Mouse (Mus musculus): ENCODE data around the gene Ciao2b. TPM values are rescaled to one million over a fixed set of nuclear protein-coding genes. Genes with fewer than 3 reads are reported as not detected.
A peak's percentile ranks its signal among the peaks of the same experiment; 100 is the strongest.
"Not testable (repeated sequence)": the region's sequence is repeated elsewhere in the genome, so short reads cannot be mapped to it uniquely, and the experiment has no call there.

The Ciao2b gene
- total RNA-seq (2021) (10 to 100 TPM; 63.9 to 66.9 TPM), polyA plus RNA-seq (2012; rRNA removed) (51.6 and 58.1 TPM in 2 replicates)
- long read RNA-seq, transcript Ciao2b-203 (5 exons, 918 nt), result major isoform, 40 of 41 reads
- long read RNA-seq, partial matches to known transcripts, result 0 of 41 reads
- long read RNA-seq, other reads (novel, unspliced or antisense), result 1 of 41 reads

GRCm38 (mm10) chr8:104641426-104642323 lies at the start of gene Ciao2b:
Gene Ciao2b, minus strand, starts transcription at chr8:104641965.
- Histone ChIP-seq H3K27ac (peak within 1 kb of the TSS; percentile 97), H3K4me1 (ENCODE audit: control insufficient read depth, insufficient read depth, low read length) (peaks cover 6% of the 10 kb centered on the region), H3K4me3 (peak within 1 kb of the TSS; percentile 97), H3K36me3 (ENCODE audit: control insufficient read depth, insufficient read depth, low read length) (no peaks in the 10 kb centered on the region), H3K9ac (ENCODE audit: low read depth, low read length) (peak within 1 kb of the TSS; percentile 83), H3K27me3 (ENCODE audit: control insufficient read depth, insufficient read depth, low read length) (no peaks in the 10 kb centered on the region), H3K79me2 (replicated peaks; ENCODE audit: control insufficient read depth, insufficient read depth, low read length) (no peaks in the 10 kb centered on the region)
- TF ChIP-seq POLR2A (IDR thresholded peaks at IDR 0.05; ENCODE audit: insufficient read depth, low read depth, low read length) (peak; percentile 93), CTCF (IDR thresholded peaks at IDR 0.05) (0 out of 2 replicates have a peak, but pooled peaks have one; percentile 11), EP300 (IDR thresholded peaks at IDR 0.05; ENCODE audit: insufficient read depth, low read depth, low read length) (peak; percentile 91)
- DNase-seq, result peak; percentile 92 to 94
- intact Hi-C loops (cut with DNase I), result loop anchor here (1.0 to 5.0 kb wide), 3 partner anchors 11 to 109 kb away; partner anchors contain the start of genes Car7 and Nae1
- WGBS, result under 1% methylated on average over 66 of the region's 66 CpGs

DNA sequence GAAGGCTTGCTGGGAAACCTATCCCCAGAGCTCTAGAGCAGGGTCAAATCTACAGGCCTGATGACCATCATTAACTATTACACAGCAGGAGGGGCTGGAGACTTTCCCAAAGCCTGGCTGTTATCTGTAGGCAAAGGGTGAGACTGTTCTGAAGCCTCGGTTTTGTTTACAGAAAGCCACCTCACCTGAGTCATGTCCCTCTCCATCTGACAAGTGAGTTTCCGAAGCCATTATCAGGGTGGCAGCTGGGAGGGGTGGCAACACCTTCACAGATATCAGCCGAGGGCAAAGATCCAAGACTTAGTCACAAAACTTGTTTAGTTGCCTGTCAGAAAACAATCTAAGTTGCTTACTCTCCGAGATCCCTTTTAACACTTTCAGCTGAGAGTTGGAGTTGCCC lies 46.7 kb upstream of the Ciao2b start:
- intact Hi-C loops (cut with DNase I), result no loop called here
- TF ChIP-seq EP300 (IDR thresholded peaks at IDR 0.05; ENCODE audit: insufficient read depth, low read depth, low read length), result no peak
- TF ChIP-seq CTCF (IDR thresholded peaks at IDR 0.05), result no peak
- TF ChIP-seq POLR2A (IDR thresholded peaks at IDR 0.05; ENCODE audit: insufficient read depth, low read depth, low read length), result no peak
- Histone ChIP-seq H3K27me3 (ENCODE audit: control insufficient read depth, insufficient read depth, low read length) (no peaks in the 10 kb centered on the region), H3K36me3 (ENCODE audit: control insufficient read depth, insufficient read depth, low read length) (no peaks in the 10 kb centered on the region), H3K4me1 (ENCODE audit: control insufficient read depth, insufficient read depth, low read length) (no peaks in the 10 kb centered on the region), H3K9ac (ENCODE audit: low read depth, low read length) (no peak overlapping the region), H3K79me2 (replicated peaks; ENCODE audit: control insufficient read depth, insufficient read depth, low read length) (no peaks in the 10 kb centered on the region), H3K27ac (no peak overlapping the region), H3K4me3 (no peak overlapping the region)
- WGBS, result 41% methylated on average over 4 of the region's 4 CpGs
- no peak for DNase-seq

- H3K27me3 ChIP-seq (ENCODE audit: control insufficient read depth, insufficient read depth, low read length), result no peaks in the 10 kb centered on the region
- H3K79me2 ChIP-seq (replicated peaks; ENCODE audit: control insufficient read depth, insufficient read depth, low read length), result no peaks in the 10 kb centered on the region
- no peaks in the 10 kb centered on the region for H3K36me3 ChIP-seq (ENCODE audit: control insufficient read depth, insufficient read depth, low read length)
- no peak overlapping the region for H3K4me3 ChIP-seq
- 75% methylated on average over 4 of the region's 4 CpGs for WGBS
- no peak overlapping the region for H3K27ac ChIP-seq
- intact Hi-C loops (cut with DNase I), result loop anchor here (5.0 to 10.0 kb wide), 4 partner anchors 247 to 639 kb away; partner anchors contain the start of genes E2f4, Exoc3l, Fbxl8 and Hsf4
- TF ChIP-seq CTCF (IDR thresholded peaks at IDR 0.05), result no peak
- no peaks in the 10 kb centered on the region; the same call in 1 of the 2 replicates for H3K4me1 ChIP-seq (ENCODE audit: control insufficient read depth, insufficient read depth, low read length)
- H3K9ac ChIP-seq (ENCODE audit: low read depth, low read length), result no peak overlapping the region
- no peak for DNase-seq
These were observed 13.8 kb upstream of the Ciao2b start for GRCm38 (mm10) chr8:104655614-104656013.

DNA sequence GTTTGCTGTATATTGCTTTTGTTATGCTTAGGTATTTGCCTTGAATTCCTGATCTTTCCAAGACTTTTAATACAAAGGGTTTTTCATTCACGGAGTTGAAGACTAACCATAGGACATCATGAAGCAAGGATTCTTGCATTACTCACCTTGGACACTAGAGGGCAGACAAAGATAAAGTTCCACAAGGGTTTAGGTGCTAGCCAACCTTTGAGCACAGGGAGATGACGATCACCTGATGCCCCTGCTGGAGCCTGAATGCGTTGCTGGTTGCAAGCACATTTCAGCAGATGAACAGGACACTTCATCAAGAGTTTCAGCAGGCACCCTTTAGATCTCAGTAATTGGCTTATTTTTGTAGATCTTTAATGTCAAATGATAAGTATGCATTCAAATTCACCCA lies 13.2 kb upstream of the Ciao2b start:
- H3K4me3 ChIP-seq, result no peak overlapping the region
- H3K36me3 ChIP-seq (ENCODE audit: control insufficient read depth, insufficient read depth, low read length), result no peaks in the 10 kb centered on the region
- no peak overlapping the region for H3K9ac ChIP-seq (ENCODE audit: low read depth, low read length)
- H3K4me1 ChIP-seq (ENCODE audit: control insufficient read depth, insufficient read depth, low read length), result no peaks in the 10 kb centered on the region; the same call in 1 of the 2 replicates
- no peak overlapping the region for H3K27ac ChIP-seq
- H3K27me3 ChIP-seq (ENCODE audit: control insufficient read depth, insufficient read depth, low read length), result no peaks in the 10 kb centered on the region
- TF ChIP-seq EP300 (IDR thresholded peaks at IDR 0.05; ENCODE audit: insufficient read depth, low read depth, low read length), result 0 out of 2 replicates have a peak, but pooled peaks have one; percentile 47
- no peak for TF ChIP-seq POLR2A (IDR thresholded peaks at IDR 0.05; ENCODE audit: insufficient read depth, low read depth, low read length)
- TF ChIP-seq CTCF (IDR thresholded peaks at IDR 0.05), result peak; percentile 91
- WGBS, result 2% methylated on average over 3 of the region's 3 CpGs
- no peaks in the 10 kb centered on the region for H3K79me2 ChIP-seq (replicated peaks; ENCODE audit: control insufficient read depth, insufficient read depth, low read length)
- intact Hi-C loops (cut with DNase I), result loop anchor here (1.0 to 10.0 kb wide), 5 partner anchors 10 to 640 kb away; partner anchors contain the start of genes E2f4, Exoc3l, Fbxl8 and Hsf4
- peak; percentile 32 to 50 for DNase-seq

- not testable (repeated sequence) for H3K27ac ChIP-seq; H3K4me1 ChIP-seq (ENCODE audit: control insufficient read depth, insufficient read depth, low read length); H3K4me3 ChIP-seq; H3K79me2 ChIP-seq (replicated peaks; ENCODE audit: control insufficient read depth, insufficient read depth, low read length); H3K9ac ChIP-seq (ENCODE audit: low read depth, low read length); H3K36me3 ChIP-seq (ENCODE audit: control insufficient read depth, insufficient read depth, low read length); H3K27me3 ChIP-seq (ENCODE audit: control insufficient read depth, insufficient read depth, low read length); DNase-seq
- intact Hi-C loops (cut with DNase I), result loop anchor here (5.0 kb wide), 1 partner anchor 112 kb away; the partner anchor contains the start of genes Car7 and Nae1
- TF ChIP-seq CTCF (IDR thresholded peaks at IDR 0.05), result peak; percentile 59
- WGBS, result 48% methylated on average over 3 of the region's 3 CpGs
These were observed 2.4 kb upstream of the Ciao2b start for GRCm38 (mm10) chr8:104644187-104644586.

GRCm38 (mm10) chr8:104642324-104642654 lies 524 bp upstream of the Ciao2b start:
- H3K27ac ChIP-seq, result peak overlapping the region; percentile 97
- DNase-seq, result no peak
- H3K4me1 ChIP-seq (ENCODE audit: control insufficient read depth, insufficient read depth, low read length), result peaks cover 6% of the 10 kb centered on the region
- TF ChIP-seq POLR2A (IDR thresholded peaks at IDR 0.05; ENCODE audit: insufficient read depth, low read depth, low read length), result no peak
- TF ChIP-seq EP300 (IDR thresholded peaks at IDR 0.05; ENCODE audit: insufficient read depth, low read depth, low read length), result no peak
- no peak for TF ChIP-seq CTCF (IDR thresholded peaks at IDR 0.05)
- peak overlapping the region; percentile 83 for H3K9ac ChIP-seq (ENCODE audit: low read depth, low read length)
- H3K36me3 ChIP-seq (ENCODE audit: control insufficient read depth, insufficient read depth, low read length), result no peaks in the 10 kb centered on the region
- 70% methylated on average over 6 of the region's 6 CpGs for WGBS
- H3K79me2 ChIP-seq (replicated peaks; ENCODE audit: control insufficient read depth, insufficient read depth, low read length), result no peaks in the 10 kb centered on the region
- H3K27me3 ChIP-seq (ENCODE audit: control insufficient read depth, insufficient read depth, low read length), result no peaks in the 10 kb centered on the region
- intact Hi-C loops (cut with DNase I), result loop anchor here (2.0 to 5.0 kb wide), 2 partner anchors 39 to 110 kb away; partner anchors contain the start of genes Car7 and Nae1
- peak overlapping the region; percentile 97 for H3K4me3 ChIP-seq

Measured in heart, adult 2 months (tissue).